Mouse (Mus musculus): ENCODE results near the gene Olfr1367.

- TF ChIP-seq GATA1 (IDR thresholded peaks at IDR 0.05; ENCODE audit: borderline replicate concordance, low read length) (no peak), FLI1 (IDR thresholded peaks at IDR 0.05; ENCODE audit: low read length) (no peak)
Measured at GRCm38 (mm10) chr13:21326657-21327211, 20.0 kb upstream of the Olfr1367 start.
